Mouse (Mus musculus) limb, embryonic 15.5 days (tissue): ENCODE measurements around the gene Phf1. TPM values are rescaled to one million over a fixed set of nuclear protein-coding genes. Genes with fewer than 3 reads are reported as not detected.

Experiments
- ATAC-seq: fragments of 200-750 bp; cut with Nextera tagmentation; 2 replicates; pipeline ENCODE4 v1.8.0; 2017; ENCODE audit warnings: low read depth, moderate TSS enrichment; ENCODE audit not compliant: insufficient number of reproducible peaks, low FRiP score, low TSS enrichment
- H3K27ac ChIP-seq: fragments of 300-500 bp; sonication (generic); 2 replicates; pipeline ENCODE4 v1.5.1; 2015; ENCODE audit warnings: moderate library complexity, mild to moderate bottlenecking, inconsistent platforms
- H3K27me3 ChIP-seq: fragments of 300-500 bp; sonication (generic); 2 replicates; pipeline ENCODE4 v1.6.1; 2015; ENCODE audit warnings: inconsistent platforms
- H3K36me3 ChIP-seq: fragments of 300-500 bp; sonication (generic); 2 replicates; pipeline ENCODE4 v1.6.1; 2015; ENCODE audit warnings: inconsistent platforms
- H3K4me1 ChIP-seq: fragments of 300-500 bp; sonication (generic); 2 replicates; pipeline ENCODE4 v1.6.1; 2015; ENCODE audit warnings: inconsistent platforms
- H3K4me2 ChIP-seq: fragments of 300-500 bp; sonication (generic); 2 replicates; pipeline ENCODE4 v1.6.1; 2015; ENCODE audit warnings: mild to moderate bottlenecking, inconsistent platforms
- H3K4me3 ChIP-seq: fragments of 300-500 bp; sonication (generic); 2 replicates; pipeline ENCODE4 v1.5.1; 2015; ENCODE audit warnings: mild to moderate bottlenecking, inconsistent platforms
- H3K9ac ChIP-seq: fragments of 300-500 bp; sonication (generic); 2 replicates; pipeline ENCODE4 v1.6.1; 2015; ENCODE audit warnings: inconsistent platforms
- H3K9me3 ChIP-seq: fragments of 300-500 bp; sonication (generic); 2 replicates; pipeline ENCODE4 v1.6.1; 2016; ENCODE audit warnings: inconsistent platforms
- whole genome bisulfite sequencing: fragments of 180-500 bp; shearing (Covaris S2); methylation state at CpG from one replicate; pipeline ENCODE4 v1.1.7; 2015; 5-methylcytosine and 5-hydroxymethylcytosine counted together
- polyA plus RNA-seq: library from polyadenylated mRNA; unstranded; fragments of >200 nt; fragmentation: Nextera tagmentation; extraction: Ambion mirVana; gene quantifications from 2 replicates; pipeline ENCODE4 v1.2.1, GENCODE M21; 2015

The Phf1 gene
- polyA plus RNA-seq, 1 experiment from 2014 or later, result 13.0 TPM

- Histone ChIP-seq H3K27ac (no peak overlapping the region), H3K4me3 (no peak overlapping the region), H3K36me3 (peaks cover 33% of the 10 kb centered on the region), H3K4me2 (no peak overlapping the region), H3K27me3 (no peaks in the 10 kb centered on the region), H3K9me3 (no peaks in the 10 kb centered on the region), H3K4me1 (peaks cover 54% of the 10 kb centered on the region), H3K9ac (no peak overlapping the region)
- 80% methylated on average over 12 of the region's 12 CpGs for WGBS
- no peak for ATAC-seq
These were observed 3.6 kb downstream of the Phf1 start for GRCm38 (mm10) chr17:26936453-26936852.

- Histone ChIP-seq H3K9ac (no peak overlapping the region), H3K36me3 (peaks cover 33% of the 10 kb centered on the region), H3K4me3 (no peak overlapping the region), H3K9me3 (no peaks in the 10 kb centered on the region), H3K4me2 (no peak overlapping the region), H3K27me3 (no peaks in the 10 kb centered on the region), H3K27ac (no peak overlapping the region), H3K4me1 (peaks cover 57% of the 10 kb centered on the region)
- ATAC-seq, result no peak
- WGBS, result 87% methylated on average over 15 of the region's 15 CpGs
These were observed 4.3 kb downstream of the Phf1 start for GRCm38 (mm10) chr17:26936921-26937695.

- peaks cover 55% of the 10 kb centered on the region for H3K4me1 ChIP-seq
- WGBS, result 50% methylated on average over 16 of the region's 16 CpGs
- no peaks in the 10 kb centered on the region for H3K27me3 ChIP-seq
- peak overlapping the region; percentile 39 for H3K9ac ChIP-seq
- no peaks in the 10 kb centered on the region for H3K9me3 ChIP-seq
- peak overlapping the region; percentile 78 for H3K4me2 ChIP-seq
- H3K27ac ChIP-seq, result peak overlapping the region; percentile 92; the same call in 1 of the 2 replicates
- H3K4me3 ChIP-seq, result peak overlapping the region; percentile 69
- peaks cover 33% of the 10 kb centered on the region for H3K36me3 ChIP-seq
- no peak for ATAC-seq
These were observed 5.2 kb downstream of the Phf1 start for GRCm38 (mm10) chr17:26937883-26938695.

DNA sequence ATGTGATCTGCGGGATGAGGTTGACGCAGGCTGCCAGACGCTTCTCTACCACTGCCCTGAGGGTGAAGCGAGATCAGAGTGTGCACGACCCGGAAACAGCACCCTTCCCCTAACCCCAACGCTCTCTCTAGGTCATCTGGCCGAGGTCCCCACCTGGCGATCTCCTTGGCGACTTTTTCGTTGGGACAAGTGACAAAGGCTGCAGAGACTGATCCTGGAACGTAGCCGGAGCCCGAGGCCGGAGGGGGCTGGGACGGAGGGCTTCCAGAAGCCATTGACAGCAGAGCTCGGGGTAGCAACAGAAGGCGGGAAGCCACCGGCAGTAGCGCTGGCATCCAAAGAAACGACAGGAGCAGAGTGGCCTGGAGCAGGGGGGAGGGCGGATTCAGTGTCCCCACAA is 5.9 kb downstream of the Phf1 start:
- Histone ChIP-seq H3K4me3 (peak overlapping the region; percentile 69), H3K36me3 (peaks cover 33% of the 10 kb centered on the region), H3K9me3 (no peaks in the 10 kb centered on the region), H3K9ac (peak overlapping the region; percentile 39), H3K27ac (peak overlapping the region; percentile 92), H3K4me1 (peaks cover 50% of the 10 kb centered on the region), H3K4me2 (peak overlapping the region; percentile 78), H3K27me3 (no peaks in the 10 kb centered on the region)
- no peak for ATAC-seq
- under 1% methylated on average over 22 of the region's 22 CpGs for WGBS

DNA sequence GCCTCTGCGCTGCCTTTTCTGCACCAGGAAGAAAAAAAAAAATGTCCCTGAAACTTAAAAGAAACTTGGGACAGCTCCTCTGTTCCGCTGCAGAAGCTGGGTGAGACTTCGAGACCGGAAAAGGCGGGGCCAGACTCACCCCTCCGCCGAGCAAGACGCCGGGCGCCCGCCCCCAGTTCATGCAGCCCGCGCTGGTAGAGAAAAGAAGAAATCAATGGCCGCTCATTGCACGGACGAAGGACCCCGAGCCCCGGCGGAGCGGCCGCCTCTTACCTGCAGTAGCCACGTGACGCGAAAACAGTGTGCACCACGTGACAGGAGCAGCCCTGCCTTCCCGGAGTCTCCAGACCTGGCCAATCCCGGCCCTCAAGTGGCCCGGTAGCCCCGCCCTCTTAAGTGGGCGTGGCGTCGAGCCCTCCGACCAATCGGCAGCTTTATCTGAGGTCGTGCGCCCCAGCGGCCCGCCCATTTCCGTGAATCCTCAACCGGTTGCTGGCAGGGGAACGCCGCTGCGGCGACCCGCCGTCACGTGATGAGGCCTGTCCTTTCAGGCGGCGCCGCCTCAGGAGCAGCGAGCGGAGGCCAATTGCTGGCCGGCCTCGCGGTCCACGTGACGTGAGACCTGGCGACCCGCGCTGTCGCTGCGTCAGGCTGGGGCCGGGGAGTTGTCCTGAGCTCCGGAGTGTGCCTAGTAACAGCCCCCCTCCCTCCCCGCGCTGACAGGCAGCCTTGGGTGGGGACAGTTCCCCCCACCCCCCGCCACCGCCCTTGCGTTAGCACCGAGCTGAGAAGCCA is 6.5 kb downstream of the Phf1 start, which contains the start of gene Cuta:
Gene Cuta, minus strand, starts transcription at position 392 of the 795 bp plus-strand sequence.
- peaks cover 30% of the 10 kb centered on the region for H3K36me3 ChIP-seq
- H3K4me3 ChIP-seq, result peak within 1 kb of the TSS; percentile 69
- H3K27ac ChIP-seq, result peak within 1 kb of the TSS; percentile 95
- no peaks in the 10 kb centered on the region for H3K27me3 ChIP-seq
- peaks cover 43% of the 10 kb centered on the region for H3K4me1 ChIP-seq
- peak; percentile 94 for ATAC-seq
- H3K9me3 ChIP-seq, result no peaks in the 10 kb centered on the region
- 0% methylated on average over 69 of the region's 70 CpGs for WGBS
- peak within 1 kb of the TSS; percentile 64 for H3K9ac ChIP-seq
- H3K4me2 ChIP-seq, result peak within 1 kb of the TSS; percentile 78

DNA sequence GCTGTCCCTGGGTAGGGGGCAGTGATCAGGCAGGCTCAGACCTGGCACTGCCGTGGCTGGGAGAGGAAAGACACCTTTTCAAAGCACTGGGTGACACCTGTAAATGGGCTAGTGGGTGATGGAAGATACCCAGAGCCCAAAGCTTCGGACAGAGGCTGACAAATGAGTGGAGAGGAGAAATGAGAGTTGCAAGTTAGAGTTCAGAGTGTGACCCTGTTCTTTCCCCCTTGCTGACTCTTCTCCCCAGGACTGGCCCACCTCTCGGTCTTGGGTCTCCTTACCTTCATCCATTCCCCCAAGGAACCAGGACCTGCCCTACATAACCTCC is 7.1 kb downstream of the Phf1 start:
- no peak for ATAC-seq
- Histone ChIP-seq H3K27ac (peak overlapping the region; percentile 95), H3K4me1 (peaks cover 41% of the 10 kb centered on the region), H3K4me2 (peak overlapping the region; percentile 78), H3K9me3 (no peaks in the 10 kb centered on the region), H3K4me3 (peak overlapping the region; percentile 69), H3K36me3 (peaks cover 25% of the 10 kb centered on the region), H3K27me3 (no peaks in the 10 kb centered on the region), H3K9ac (peak overlapping the region; percentile 64)
- 6% methylated on average over 3 of the region's 3 CpGs for WGBS

DNA sequence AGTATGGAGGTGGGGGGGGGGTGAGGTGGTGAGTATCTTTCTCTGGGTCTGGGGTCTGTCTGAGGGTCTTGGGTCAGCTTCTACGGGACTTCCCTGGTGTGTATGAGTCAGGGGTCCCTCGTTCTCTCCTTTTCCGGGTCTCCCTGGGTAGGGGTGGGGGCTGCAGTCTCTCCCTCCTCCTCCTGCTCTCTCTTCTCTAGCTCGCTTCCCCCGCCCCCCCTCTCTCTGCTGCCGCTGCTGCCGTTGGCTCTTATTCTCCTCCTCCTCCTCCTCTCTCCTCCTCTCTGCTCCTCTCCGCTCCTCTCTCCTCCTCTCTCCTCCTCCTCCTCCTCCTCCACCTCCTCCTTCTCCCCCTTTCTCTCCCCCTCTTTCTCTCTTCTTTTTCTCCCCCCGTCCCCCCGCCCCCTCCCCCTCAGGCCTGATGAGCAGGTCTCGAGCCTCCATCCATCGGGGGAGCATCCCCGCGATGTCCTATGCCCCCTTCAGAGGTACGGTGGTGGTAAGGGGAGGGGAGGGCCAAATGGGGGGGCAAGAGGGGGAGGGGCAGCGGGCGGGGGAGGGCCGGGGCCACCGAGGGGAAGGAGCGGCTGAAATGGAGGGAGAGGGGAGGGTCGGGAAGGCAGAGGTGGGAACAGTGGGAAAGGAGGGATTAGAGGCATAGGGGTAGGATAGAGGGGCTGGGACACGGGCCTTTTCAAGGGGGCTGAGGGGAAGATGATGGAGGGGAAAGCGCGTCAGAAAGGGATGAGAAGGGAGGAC is 8.4 kb downstream of the Phf1 start, which contains the start of gene Syngap1:
Gene Syngap1, plus strand, starts transcription at position 223 of the 759 bp plus-strand sequence.
- peak within 1 kb of the TSS; percentile 64; the same call in 1 of the 2 replicates for H3K9ac ChIP-seq
- peak within 1 kb of the TSS; percentile 78 for H3K4me2 ChIP-seq
- H3K9me3 ChIP-seq, result no peaks in the 10 kb centered on the region
- H3K4me3 ChIP-seq, result peak within 1 kb of the TSS; percentile 69
- ATAC-seq, result no peak
- H3K27me3 ChIP-seq, result no peaks in the 10 kb centered on the region
- WGBS, result under 1% methylated on average over 19 of the region's 24 CpGs
- H3K27ac ChIP-seq, result peak within 1 kb of the TSS; percentile 95
- peaks cover 12% of the 10 kb centered on the region for H3K36me3 ChIP-seq
- peaks cover 48% of the 10 kb centered on the region for H3K4me1 ChIP-seq

GRCm38 (mm10) chr17:26941841-26942570 is 9.2 kb downstream of the Phf1 start:
- peak overlapping the region; percentile 69 for H3K4me3 ChIP-seq
- H3K9ac ChIP-seq, result no peak overlapping the region
- peak overlapping the region; percentile 78 for H3K4me2 ChIP-seq
- no peaks in the 10 kb centered on the region for H3K27me3 ChIP-seq
- 13% methylated on average over 4 of the region's 4 CpGs for WGBS
- H3K27ac ChIP-seq, result peak overlapping the region; percentile 95
- ATAC-seq, result no peak
- H3K4me1 ChIP-seq, result peaks cover 52% of the 10 kb centered on the region
- H3K9me3 ChIP-seq, result no peaks in the 10 kb centered on the region
- peaks cover 5% of the 10 kb centered on the region for H3K36me3 ChIP-seq

GRCm38 (mm10) chr17:26945824-26946495 is 13.1 kb downstream of the Phf1 start:
- no peaks in the 10 kb centered on the region for H3K36me3 ChIP-seq
- no peak for ATAC-seq
- H3K27ac ChIP-seq, result peak overlapping the region; percentile 75
- H3K4me1 ChIP-seq, result peaks cover 54% of the 10 kb centered on the region
- H3K9ac ChIP-seq, result peak overlapping the region; percentile 50; the same call in 1 of the 2 replicates
- no peaks in the 10 kb centered on the region for H3K9me3 ChIP-seq
- peak overlapping the region; percentile 76 for H3K4me2 ChIP-seq
- 28% methylated on average over 13 of the region's 13 CpGs for WGBS
- H3K4me3 ChIP-seq, result peak overlapping the region; percentile 45
- H3K27me3 ChIP-seq, result no peaks in the 10 kb centered on the region

DNA sequence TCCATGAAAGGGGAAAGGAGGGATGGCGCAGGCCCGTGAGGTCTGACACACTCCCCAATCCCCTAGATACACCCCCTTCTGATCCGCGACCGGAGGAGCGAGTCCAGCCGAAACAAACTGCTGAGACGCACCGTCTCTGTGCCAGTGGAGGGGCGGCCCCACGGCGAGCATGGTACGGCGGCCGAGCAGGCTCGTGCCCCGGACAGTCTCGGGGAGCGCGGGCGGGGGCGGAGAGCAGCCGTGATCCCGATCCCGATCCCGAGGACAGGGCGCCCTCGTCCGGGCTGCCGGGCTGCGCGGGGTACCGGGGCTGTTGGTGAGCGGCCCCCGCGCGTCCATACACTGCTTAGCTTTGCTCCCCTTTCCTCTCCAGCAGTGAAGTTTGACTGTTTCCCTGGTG is 13.7 kb downstream of the Phf1 start:
- peaks cover 58% of the 10 kb centered on the region for H3K4me1 ChIP-seq
- peak overlapping the region; percentile 50 for H3K9ac ChIP-seq
- peak overlapping the region; percentile 75 for H3K27ac ChIP-seq
- 1% methylated on average over 37 of the region's 37 CpGs for WGBS
- ATAC-seq, result peak; percentile 14; the same call in 1 of the 2 replicates
- H3K4me3 ChIP-seq, result peak overlapping the region; percentile 45
- no peaks in the 10 kb centered on the region for H3K27me3 ChIP-seq
- H3K9me3 ChIP-seq, result no peaks in the 10 kb centered on the region
- H3K4me2 ChIP-seq, result peak overlapping the region; percentile 76
- H3K36me3 ChIP-seq, result no peaks in the 10 kb centered on the region
